Mouse (Mus musculus) intestine, embryonic 14.5 days (tissue): ENCODE results near the gene Lrrtm4. TPM values are rescaled to one million over a fixed set of nuclear protein-coding genes. Genes with fewer than 3 reads are reported as not detected.

ENCODE experiments used
- ATAC-seq: fragments of 200-750 bp; cut with Nextera tagmentation; replicated peaks from 2 replicates; pipeline ENCODE4 v1.8.0; 2017; ENCODE audit warnings: low read depth, moderate number of reproducible peaks, moderate TSS enrichment, moderate library complexity; ENCODE audit not compliant: low FRiP score, low TSS enrichment
- DNase-seq: peaks from one replicate; pipeline ENCODE4 v3.0.0-alpha.2; 2018; ENCODE audit warnings: low spot score
- H3K27ac ChIP-seq: fragments of 300-500 bp; sonication (generic); 2 replicates; pipeline ENCODE4 v1.5.1; 2014; ENCODE audit warnings: low read depth, mild to moderate bottlenecking, control low read depth
- H3K27me3 ChIP-seq: fragments of 300-500 bp; sonication (generic); replicated peaks from 2 replicates; pipeline ENCODE4 v1.6.1; 2014; ENCODE audit warnings: low read length, control low read depth; ENCODE audit not compliant: control insufficient read depth, insufficient read depth
- H3K36me3 ChIP-seq: fragments of 300-500 bp; sonication (generic); 2 replicates; pipeline ENCODE4 v1.6.1; 2014; ENCODE audit warnings: low read length, control low read depth; ENCODE audit not compliant: control insufficient read depth, insufficient read depth
- H3K4me1 ChIP-seq: fragments of 300-500 bp; sonication (generic); replicated peaks from 2 replicates; pipeline ENCODE4 v1.6.1; 2014; ENCODE audit warnings: low read length, control low read depth, mixed read lengths; ENCODE audit not compliant: control insufficient read depth, insufficient read depth
- H3K4me2 ChIP-seq: fragments of 300-500 bp; sonication (generic); 2 replicates; pipeline ENCODE4 v1.6.1; 2014; ENCODE audit warnings: low read length
- H3K4me3 ChIP-seq: fragments of 300-500 bp; sonication (generic); 2 replicates; pipeline ENCODE4 v1.5.1; 2014; ENCODE audit warnings: low read depth, low read length, control low read depth, mixed read lengths
- H3K9ac ChIP-seq: fragments of 300-500 bp; sonication (generic); 2 replicates; pipeline ENCODE4 v1.6.1; 2014; ENCODE audit warnings: mild to moderate bottlenecking, low read length
- H3K9me3 ChIP-seq: fragments of 300-500 bp; sonication (generic); 2 replicates; pipeline ENCODE4 v1.6.1; 2016; ENCODE audit warnings: low read length, control low read depth; ENCODE audit not compliant: control insufficient read depth
- WGBS: fragments of 180-500 bp; shearing (Covaris S2); extraction: QIAGEN DNeasy Blood & Tissue Kit; methylation state at CpG from one replicate; pipeline ENCODE4 v1.1.7; 2014; 5-methylcytosine and 5-hydroxymethylcytosine counted together
- polyA plus RNA-seq: library from polyadenylated mRNA; unstranded; fragments of >200 nt; fragmentation: Nextera tagmentation; extraction: Ambion mirVana; gene quantifications from 2 replicates; pipeline ENCODE4 v1.2.1, GENCODE M21; 2014

Gene Lrrtm4
- polyA plus RNA-seq, 1 experiment from 2014 or later: 1.8 TPM

DNA sequence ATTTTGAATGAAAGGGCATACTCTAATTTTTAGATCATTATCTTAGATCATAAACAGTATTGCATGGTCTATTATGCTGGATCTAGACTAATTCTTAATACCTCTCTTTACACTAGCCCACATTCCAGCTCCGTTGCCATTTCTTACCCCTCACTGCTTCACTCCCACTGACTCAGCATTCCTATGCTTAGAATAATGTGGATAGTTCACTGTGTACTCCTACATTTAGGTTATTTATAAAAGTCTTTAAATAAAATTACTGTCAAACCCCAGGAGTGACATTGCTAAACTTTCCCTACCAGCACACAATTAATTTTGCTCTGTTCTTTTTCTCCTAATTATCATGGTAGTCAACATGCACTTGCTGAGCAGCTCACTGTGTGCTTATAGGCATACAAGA is 107.7 kb downstream of the Lrrtm4 start:
- no peaks in the 10 kb centered on the region for H3K9me3 ChIP-seq
- DNase-seq (no peak), ATAC-seq (no peak)
- H3K9ac ChIP-seq: no peak overlapping the region
- H3K36me3 ChIP-seq: no peaks in the 10 kb centered on the region
- no peak overlapping the region for H3K4me2 ChIP-seq
- no peaks in the 10 kb centered on the region for H3K27me3 ChIP-seq
- H3K4me1 ChIP-seq: no peaks in the 10 kb centered on the region
- 89% methylated on average over 1 of the region's 1 CpGs for WGBS
- H3K27ac ChIP-seq: no peak overlapping the region
- H3K4me3 ChIP-seq: no peak overlapping the region

DNA sequence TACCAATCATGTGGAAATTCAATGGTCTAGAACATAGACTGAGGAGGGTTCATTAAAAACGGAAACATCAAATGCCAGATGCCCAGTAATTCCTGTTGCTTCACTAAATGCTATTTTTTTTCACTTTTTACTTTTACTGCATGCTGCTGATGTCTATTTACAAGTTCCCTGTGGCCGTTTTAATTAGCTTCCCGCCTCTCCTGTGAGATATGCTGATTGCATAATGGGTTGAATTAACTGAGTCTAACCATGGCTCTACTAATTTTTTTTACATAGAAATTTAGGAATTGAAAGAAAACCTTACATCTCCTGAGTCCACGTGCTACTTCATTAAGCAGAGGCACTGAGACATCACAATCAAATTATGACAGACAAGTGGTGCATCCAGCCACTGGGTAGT is 143.9 kb downstream of the Lrrtm4 start:
- no peaks in the 10 kb centered on the region for H3K27me3 ChIP-seq
- H3K4me1 ChIP-seq: no peaks in the 10 kb centered on the region
- H3K9ac ChIP-seq: no peak overlapping the region
- ATAC-seq (no peak), DNase-seq (no peak)
- 77% methylated on average over 4 of the region's 4 CpGs for WGBS
- no peak overlapping the region for H3K4me3 ChIP-seq
- H3K36me3 ChIP-seq: no peaks in the 10 kb centered on the region
- no peaks in the 10 kb centered on the region for H3K9me3 ChIP-seq
- no peak overlapping the region for H3K4me2 ChIP-seq
- no peak overlapping the region for H3K27ac ChIP-seq

DNA sequence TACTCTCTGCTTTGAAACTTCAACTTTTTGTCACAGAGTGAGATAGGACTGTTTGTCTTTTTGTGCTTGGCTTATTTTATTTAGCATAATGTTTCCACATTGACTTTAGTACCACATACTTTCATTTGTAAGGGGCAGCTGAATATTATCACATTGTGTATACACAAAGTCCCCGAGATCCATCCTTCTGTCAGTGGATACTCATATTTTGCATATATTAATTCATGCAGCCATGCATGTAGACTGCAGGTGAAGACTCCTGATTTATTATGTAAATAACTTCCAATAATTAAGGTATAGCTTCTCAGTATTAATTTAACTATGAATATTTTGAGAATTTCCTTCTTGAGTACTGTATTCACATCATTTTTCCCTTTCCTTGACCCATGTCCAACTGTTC is 163.2 kb downstream of the Lrrtm4 start:
- no peaks in the 10 kb centered on the region for H3K9me3 ChIP-seq
- no peak overlapping the region for H3K9ac ChIP-seq
- no peak overlapping the region for H3K4me2 ChIP-seq
- H3K4me3 ChIP-seq: no peak overlapping the region
- H3K27me3 ChIP-seq: no peaks in the 10 kb centered on the region
- ATAC-seq (no peak), DNase-seq (no peak)
- H3K36me3 ChIP-seq: no peaks in the 10 kb centered on the region
- 90% methylated on average over 1 of the region's 1 CpGs for WGBS
- H3K27ac ChIP-seq: no peak overlapping the region
- no peaks in the 10 kb centered on the region for H3K4me1 ChIP-seq

DNA sequence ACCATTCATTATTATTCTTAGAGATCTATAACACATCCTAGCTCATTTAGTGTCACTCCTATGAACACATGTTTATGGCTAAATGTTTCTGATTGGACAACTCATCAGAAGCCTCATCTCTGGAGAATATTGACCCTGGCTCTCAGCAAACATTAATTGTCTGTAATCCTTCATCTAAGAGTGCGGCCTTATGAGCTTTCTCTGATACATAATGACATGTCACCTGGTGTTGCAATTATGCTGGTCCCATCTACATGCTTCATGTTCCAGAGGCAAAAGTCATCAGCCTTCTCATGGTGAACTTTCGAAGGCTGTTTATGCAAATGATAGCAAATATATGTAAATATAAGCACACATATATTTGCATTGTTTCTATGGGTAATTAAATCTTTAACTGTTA is 163.7 kb downstream of the Lrrtm4 start:
- Histone ChIP-seq H3K4me3 (no peak overlapping the region), H3K36me3 (no peaks in the 10 kb centered on the region), H3K27me3 (no peaks in the 10 kb centered on the region), H3K4me1 (no peaks in the 10 kb centered on the region), H3K4me2 (no peak overlapping the region), H3K27ac (no peak overlapping the region), H3K9me3 (no peaks in the 10 kb centered on the region), H3K9ac (no peak overlapping the region)
- 88% methylated on average over 2 of the region's 2 CpGs for WGBS
- ATAC-seq: no peak
- no peak for DNase-seq

DNA sequence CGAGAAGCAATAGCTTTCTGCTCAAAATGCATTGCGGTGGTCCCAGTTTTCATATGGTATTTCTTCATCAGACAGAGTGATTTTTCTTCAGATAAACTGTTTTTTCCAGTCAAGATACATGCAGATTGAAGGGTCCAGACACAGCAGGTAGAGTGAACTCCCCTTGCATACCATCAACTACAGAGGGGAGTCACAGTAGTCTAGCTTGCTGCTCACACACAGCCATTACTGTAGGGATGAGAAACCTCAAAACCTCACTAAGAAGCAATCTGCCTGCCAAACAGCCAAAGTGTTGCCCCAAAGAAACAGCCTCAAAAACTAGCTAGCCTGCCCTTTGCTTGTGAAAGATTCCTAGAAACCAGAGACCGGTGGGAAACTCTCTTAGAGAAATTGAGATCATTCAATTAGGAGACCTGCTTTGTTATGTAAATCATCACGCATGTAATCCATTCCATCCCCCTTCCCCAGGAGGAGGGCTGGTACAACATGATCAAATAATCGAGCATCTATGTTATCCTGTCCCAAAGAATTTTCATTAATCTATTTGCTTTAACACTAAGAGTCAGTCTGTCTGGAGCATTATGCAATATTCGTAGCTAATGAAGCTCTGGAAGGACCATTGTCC is 166.9 kb downstream of the Lrrtm4 start:
- H3K4me1 ChIP-seq: no peaks in the 10 kb centered on the region
- no peak for ATAC-seq
- H3K27me3 ChIP-seq: no peaks in the 10 kb centered on the region
- no peak overlapping the region for H3K4me3 ChIP-seq
- no peak for DNase-seq
- no peaks in the 10 kb centered on the region for H3K36me3 ChIP-seq
- WGBS: 73% methylated on average over 6 of the region's 6 CpGs
- no peaks in the 10 kb centered on the region for H3K9me3 ChIP-seq
- H3K4me2 ChIP-seq: no peak overlapping the region
- H3K9ac ChIP-seq: no peak overlapping the region
- no peak overlapping the region for H3K27ac ChIP-seq

DNA sequence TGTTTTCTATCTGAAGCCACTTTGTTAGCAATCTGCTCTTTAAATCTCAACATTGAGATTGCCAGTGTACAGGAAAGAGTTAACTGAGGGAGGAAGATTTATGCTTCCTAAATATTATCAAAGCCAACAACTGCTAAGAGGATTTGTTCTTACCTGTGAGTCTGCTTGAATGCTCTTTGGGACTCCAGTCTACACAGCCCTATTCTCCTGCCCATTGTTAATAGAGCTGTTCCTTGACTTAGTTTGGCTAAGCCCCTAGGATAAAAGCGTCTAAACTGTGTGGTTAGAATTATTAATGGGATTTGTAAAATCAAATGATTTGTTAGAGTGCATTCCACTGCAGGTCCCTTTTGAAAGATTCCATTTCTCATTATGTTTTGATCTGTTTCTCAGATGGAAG is 168.1 kb downstream of the Lrrtm4 start:
- no peak for ATAC-seq
- H3K4me1 ChIP-seq: no peaks in the 10 kb centered on the region
- no peak overlapping the region for H3K27ac ChIP-seq
- no peak overlapping the region for H3K4me2 ChIP-seq
- no peaks in the 10 kb centered on the region for H3K9me3 ChIP-seq
- H3K4me3 ChIP-seq: no peak overlapping the region
- no peaks in the 10 kb centered on the region for H3K36me3 ChIP-seq
- DNase-seq: no peak
- no peak overlapping the region for H3K9ac ChIP-seq
- WGBS: 45% methylated on average over 1 of the region's 1 CpGs
- H3K27me3 ChIP-seq: no peaks in the 10 kb centered on the region

DNA sequence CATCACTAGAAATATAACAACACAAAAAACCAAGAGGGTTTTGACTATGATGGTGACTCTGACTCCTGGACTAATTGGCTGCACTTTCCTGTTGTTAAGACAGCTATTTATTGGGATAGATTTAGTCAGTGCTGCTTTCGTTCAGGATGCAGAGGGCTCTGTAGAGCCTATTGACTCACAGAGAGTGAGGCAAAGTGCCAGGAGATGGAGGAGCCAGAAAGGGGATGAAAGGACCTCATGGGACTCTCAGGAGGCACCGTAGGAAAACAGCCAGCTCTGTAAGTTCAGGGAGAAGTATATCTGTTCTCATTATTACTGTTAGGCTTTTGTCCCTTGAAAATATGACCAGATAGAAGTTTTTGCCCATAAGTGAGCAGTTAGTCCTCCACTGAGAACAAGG is 190.8 kb downstream of the Lrrtm4 start:
- no peak for DNase-seq
- Histone ChIP-seq H3K4me2 (no peak overlapping the region), H3K36me3 (no peaks in the 10 kb centered on the region), H3K27me3 (no peaks in the 10 kb centered on the region), H3K9ac (no peak overlapping the region), H3K27ac (no peak overlapping the region), H3K4me1 (no peaks in the 10 kb centered on the region), H3K9me3 (no peaks in the 10 kb centered on the region), H3K4me3 (no peak overlapping the region)
- 47% methylated on average over 2 of the region's 2 CpGs for WGBS
- ATAC-seq: no peak

DNA sequence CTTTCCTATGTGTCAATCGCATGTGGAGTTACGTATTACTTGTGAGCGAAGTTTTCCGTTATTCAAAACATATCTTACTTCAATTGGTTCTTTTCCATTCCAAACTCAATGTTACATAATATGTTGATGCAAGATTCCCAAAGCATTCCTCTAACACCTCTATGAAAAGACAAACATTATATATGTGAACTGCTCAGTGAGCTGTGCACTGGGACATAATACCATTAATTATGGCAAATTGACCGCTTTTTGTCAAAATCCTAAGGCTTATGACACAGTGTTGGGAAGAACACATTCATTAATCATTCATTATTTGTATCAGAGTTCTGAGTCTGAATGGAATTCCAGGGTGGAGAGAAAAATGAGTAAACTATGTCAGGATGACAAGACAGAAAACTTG is 191.6 kb downstream of the Lrrtm4 start:
- Histone ChIP-seq H3K27me3 (no peaks in the 10 kb centered on the region), H3K4me3 (no peak overlapping the region), H3K9ac (no peak overlapping the region), H3K27ac (no peak overlapping the region), H3K4me2 (no peak overlapping the region), H3K36me3 (no peaks in the 10 kb centered on the region), H3K9me3 (no peaks in the 10 kb centered on the region), H3K4me1 (no peaks in the 10 kb centered on the region)
- DNase-seq (no peak), ATAC-seq (no peak)
- 98% methylated on average over 5 of the region's 5 CpGs for WGBS

DNA sequence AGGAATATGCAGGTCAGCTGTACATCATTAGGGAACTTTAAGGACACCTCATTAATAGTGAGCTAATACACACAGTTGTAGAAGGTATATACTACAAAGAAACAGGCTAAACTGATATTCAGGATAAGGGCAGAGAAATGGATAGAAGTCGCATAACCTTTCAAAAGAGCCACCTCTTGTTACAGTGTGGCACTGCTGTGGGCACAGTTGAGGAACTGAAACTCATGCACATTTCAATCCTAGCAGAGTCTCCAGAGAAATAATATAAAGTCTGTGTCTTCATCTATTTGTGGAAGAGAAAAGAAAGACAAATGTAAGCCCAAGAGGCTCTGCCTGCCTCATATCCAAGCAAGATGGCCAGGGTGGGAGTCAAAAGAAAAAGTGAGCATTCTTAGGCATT is 242.9 kb downstream of the Lrrtm4 start:
- no peak overlapping the region for H3K9ac ChIP-seq
- H3K4me3 ChIP-seq: no peak overlapping the region
- no peaks in the 10 kb centered on the region for H3K36me3 ChIP-seq
- 92% methylated on average over 1 of the region's 1 CpGs for WGBS
- no peaks in the 10 kb centered on the region for H3K9me3 ChIP-seq
- no peak overlapping the region for H3K4me2 ChIP-seq
- no peak for ATAC-seq
- H3K4me1 ChIP-seq: no peaks in the 10 kb centered on the region
- no peak overlapping the region for H3K27ac ChIP-seq
- no peak for DNase-seq
- no peaks in the 10 kb centered on the region for H3K27me3 ChIP-seq
